8 mouse cellular contexts compared by ENCODE assay signal in the genomic region with DNA sequence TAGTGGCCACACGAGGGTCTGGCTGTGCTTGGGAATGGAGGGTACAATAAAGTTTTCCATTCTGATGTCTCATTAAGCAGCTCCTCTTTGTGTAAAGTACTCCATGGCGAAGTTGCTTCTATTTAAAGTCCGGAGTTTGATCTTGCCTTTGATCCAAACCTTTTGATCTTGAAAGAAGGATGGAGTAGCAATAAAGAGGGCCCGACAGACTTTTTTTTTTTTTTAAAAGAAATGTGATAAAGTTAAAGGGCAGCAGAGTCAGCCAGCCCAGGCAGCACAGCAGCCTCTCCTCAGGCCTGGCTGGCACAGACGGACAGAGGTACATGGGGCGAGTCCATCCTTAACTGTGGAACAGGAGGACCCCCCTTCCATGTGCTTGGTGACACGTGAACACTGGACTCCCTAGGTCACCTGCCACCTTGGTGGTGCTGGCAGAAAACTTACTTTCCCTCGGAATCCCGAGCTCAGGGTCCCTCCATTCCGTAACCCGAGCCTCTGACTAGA.
DNase-seq lines count a peak whose midpoint lies in the region; ATAC-seq and TF ChIP-seq lines count a peak whose summit lies in the region.

No protein-coding gene starts in this region.

- H3K4me3 ChIP-seq in forebrain, postnatal 0 days (ENCODE audit: low read depth, low read length): peak overlapping the region; percentile 67
- H3K4me3 ChIP-seq in liver, embryonic 11.5 days (ENCODE audit: low read depth, low read length): peak overlapping the region; percentile 81
- peak overlapping the region; percentile 85 for H3K4me3 ChIP-seq in stomach, postnatal 0 days (ENCODE audit: low read depth, low read length)

- no peaks in the 10 kb centered on the region for H3K4me1 ChIP-seq in forebrain, postnatal 0 days (ENCODE audit: insufficient read depth)
- H3K4me1 ChIP-seq in liver, embryonic 11.5 days (replicated peaks; ENCODE audit: control insufficient read depth, insufficient read depth, low read length): peaks cover 14% of the 10 kb centered on the region
- H3K4me1 ChIP-seq in stomach, postnatal 0 days (replicated peaks; ENCODE audit: control insufficient read depth, insufficient read depth): peaks cover 4% of the 10 kb centered on the region

- no peak for TF ChIP-seq EP300 in stomach, postnatal 0 days (optimal IDR thresholded peaks at IDR 0.05)

- H3K27me3 ChIP-seq in forebrain, postnatal 0 days (ENCODE audit: insufficient read depth, low read length): no peaks in the 10 kb centered on the region
- no peaks in the 10 kb centered on the region for H3K27me3 ChIP-seq in liver, embryonic 11.5 days (replicated peaks; ENCODE audit: control insufficient read depth, insufficient read depth, low read length)
- H3K27me3 ChIP-seq in stomach, postnatal 0 days (ENCODE audit: control insufficient read depth, insufficient read depth, low read length): no peaks in the 10 kb centered on the region

- 4% methylated on average over 11 of the region's 11 CpGs for WGBS in forebrain, postnatal 0 days
- 18% methylated on average over 11 of the region's 11 CpGs for WGBS in liver, embryonic 11.5 days
- WGBS in stomach, postnatal 0 days: 8% methylated on average over 11 of the region's 11 CpGs

- peak overlapping the region; percentile 70 for H3K27ac ChIP-seq in forebrain, postnatal 0 days (ENCODE audit: low read depth, low read length)
- 0 out of 2 replicates have a peak overlapping the region, but pooled peaks have one; percentile 64 for H3K27ac ChIP-seq in liver, embryonic 11.5 days (ENCODE audit: low read depth, low read length)
- H3K27ac ChIP-seq in stomach, postnatal 0 days (replicated peaks): peak overlapping the region; percentile 98

- peak overlapping the region; percentile 76 for H3K9ac ChIP-seq in forebrain, postnatal 0 days
- H3K9ac ChIP-seq in liver, embryonic 11.5 days (ENCODE audit: low read depth, low read length): peak overlapping the region; percentile 78
- H3K9ac ChIP-seq in stomach, postnatal 0 days (ENCODE audit: low read length): peak overlapping the region; percentile 93

- peak overlapping the region; percentile 91 for H3K4me2 ChIP-seq in forebrain, postnatal 0 days (ENCODE audit: low read depth)
- H3K4me2 ChIP-seq in liver, embryonic 11.5 days: peak overlapping the region; percentile 92
- peak overlapping the region; percentile 73 for H3K4me2 ChIP-seq in stomach, postnatal 0 days (replicated peaks; ENCODE audit: low read depth)

- TF ChIP-seq CTCF in forebrain, postnatal 0 days (IDR thresholded peaks at IDR 0.05; ENCODE audit: low read depth): no peak
- no peak for TF ChIP-seq CTCF in stomach, postnatal 0 days (IDR thresholded peaks at IDR 0.05; ENCODE audit: low read depth)

- peak; percentile 44 for ATAC-seq in forebrain, postnatal 0 days
- ATAC-seq in liver, embryonic 11.5 days (replicated peaks; ENCODE audit: low FRiP score): peak; percentile 56
- peak; percentile 64 for ATAC-seq in stomach, postnatal 0 days (ENCODE audit: low FRiP score, low TSS enrichment)

- peak; percentile 43 for DNase-seq in kidney, adult 9 months
- DNase-seq in kidney, adult 8-10 months: no peak
- DNase-seq in Muller cell, postnatal 12 days (ENCODE audit: inconsistent ontology term): peak; percentile 56
- peak; percentile 25 for DNase-seq in forebrain, postnatal 0 days
- no peak for DNase-seq in liver, embryonic 11.5 days (ENCODE audit: low spot score)
- no peak for DNase-seq in stomach, postnatal 0 days (ENCODE audit: low spot score)
- no peak for DNase-seq in right cerebral cortex, postnatal 4 days
- DNase-seq in urinary bladder, adult 18-20 months (ENCODE audit: low spot score in 2 of 2): no peak

- H3K36me3 ChIP-seq in forebrain, postnatal 0 days (ENCODE audit: insufficient read depth): no peaks in the 10 kb centered on the region
- no peaks in the 10 kb centered on the region for H3K36me3 ChIP-seq in liver, embryonic 11.5 days (ENCODE audit: control insufficient read depth, insufficient read depth, low read length)
- no peaks in the 10 kb centered on the region for H3K36me3 ChIP-seq in stomach, postnatal 0 days (ENCODE audit: control insufficient read depth, insufficient read depth, low read length)

- H3K9me3 ChIP-seq in forebrain, postnatal 0 days (ENCODE audit: low read length): no peaks in the 10 kb centered on the region
- no peaks in the 10 kb centered on the region for H3K9me3 ChIP-seq in liver, embryonic 11.5 days (ENCODE audit: control insufficient read depth, low read length)
- no peaks in the 10 kb centered on the region for H3K9me3 ChIP-seq in stomach, postnatal 0 days (ENCODE audit: control insufficient read depth, low read length)

Comparison
In these comparisons a context has a peak if more than half of its experiments do, and no peak if none do; other contexts are left out.
1. DNase-seq: peak in kidney, adult 9 months (single experiment), Muller cell, postnatal 12 days (single experiment) and forebrain, postnatal 0 days (single experiment); none in kidney, adult 8-10 months (0 of 2), liver, embryonic 11.5 days (single experiment), stomach, postnatal 0 days (single experiment), right cerebral cortex, postnatal 4 days (single experiment) and urinary bladder, adult 18-20 months (0 of 2).
2. Peak in every context shown above with its lines, with median percentiles within 50 percentile points of each other: ATAC-seq, H3K27ac ChIP-seq, H3K4me2 ChIP-seq, H3K4me3 ChIP-seq and H3K9ac ChIP-seq.